Mouse (Mus musculus) embryonic facial prominence, embryonic 12.5 days (tissue): ENCODE measurements around the gene 1700020D05Rik. TPM values are rescaled to one million over a fixed set of nuclear protein-coding genes. Genes with fewer than 3 reads are reported as not detected.

ENCODE experiments used
- ATAC-seq: fragments of 200-750 bp; cut with Nextera tagmentation; 2 replicates; pipeline ENCODE4 v1.8.0; 2017; ENCODE audit not compliant: insufficient number of reproducible peaks, insufficient read depth, low FRiP score, low TSS enrichment
- H3K27ac ChIP-seq: fragments of 300-500 bp; sonication (generic); 2 replicates; pipeline ENCODE4 v1.5.1; 2016; ENCODE audit warnings: mild to moderate bottlenecking
- H3K27me3 ChIP-seq: fragments of 300-500 bp; sonication (generic); 2 replicates; pipeline ENCODE4 v1.6.1; 2016; ENCODE audit warnings: mild to moderate bottlenecking, moderate library complexity
- H3K36me3 ChIP-seq: fragments of 300-500 bp; sonication (generic); 2 replicates; pipeline ENCODE4 v1.6.1; 2016; ENCODE audit warnings: mild to moderate bottlenecking
- H3K4me1 ChIP-seq: fragments of 300-500 bp; sonication (generic); 2 replicates; pipeline ENCODE4 v1.6.1; 2016
- H3K4me2 ChIP-seq: fragments of 300-500 bp; sonication (generic); replicated peaks from 2 replicates; pipeline ENCODE4 v1.6.1; 2016; ENCODE audit warnings: mild to moderate bottlenecking, moderate library complexity
- H3K4me3 ChIP-seq: fragments of 300-500 bp; sonication (generic); 2 replicates; pipeline ENCODE4 v1.5.1; 2016; ENCODE audit warnings: mild to moderate bottlenecking
- H3K9ac ChIP-seq: fragments of 300-500 bp; sonication (generic); 2 replicates; pipeline ENCODE4 v1.6.1; 2016; ENCODE audit warnings: mild to moderate bottlenecking, moderate library complexity
- H3K9me3 ChIP-seq: fragments of 300-500 bp; sonication (generic); 2 replicates; pipeline ENCODE4 v1.6.1; 2016; ENCODE audit warnings: mild to moderate bottlenecking, moderate library complexity
- WGBS: fragments of 180-500 bp; shearing (Covaris S2); methylation state at CpG from one replicate; pipeline ENCODE4 v1.1.7; 2016; 5-methylcytosine and 5-hydroxymethylcytosine counted together
- polyA plus RNA-seq: library from polyadenylated mRNA; unstranded; fragments of >200 nt; fragmentation: Nextera tagmentation; extraction: Ambion mirVana; gene quantifications from 2 replicates; pipeline ENCODE4 v1.2.1, GENCODE M21; 2016

Gene 1700020D05Rik
- polyA plus RNA-seq, 1 experiment from 2014 or later: 0.15 TPM

DNA sequence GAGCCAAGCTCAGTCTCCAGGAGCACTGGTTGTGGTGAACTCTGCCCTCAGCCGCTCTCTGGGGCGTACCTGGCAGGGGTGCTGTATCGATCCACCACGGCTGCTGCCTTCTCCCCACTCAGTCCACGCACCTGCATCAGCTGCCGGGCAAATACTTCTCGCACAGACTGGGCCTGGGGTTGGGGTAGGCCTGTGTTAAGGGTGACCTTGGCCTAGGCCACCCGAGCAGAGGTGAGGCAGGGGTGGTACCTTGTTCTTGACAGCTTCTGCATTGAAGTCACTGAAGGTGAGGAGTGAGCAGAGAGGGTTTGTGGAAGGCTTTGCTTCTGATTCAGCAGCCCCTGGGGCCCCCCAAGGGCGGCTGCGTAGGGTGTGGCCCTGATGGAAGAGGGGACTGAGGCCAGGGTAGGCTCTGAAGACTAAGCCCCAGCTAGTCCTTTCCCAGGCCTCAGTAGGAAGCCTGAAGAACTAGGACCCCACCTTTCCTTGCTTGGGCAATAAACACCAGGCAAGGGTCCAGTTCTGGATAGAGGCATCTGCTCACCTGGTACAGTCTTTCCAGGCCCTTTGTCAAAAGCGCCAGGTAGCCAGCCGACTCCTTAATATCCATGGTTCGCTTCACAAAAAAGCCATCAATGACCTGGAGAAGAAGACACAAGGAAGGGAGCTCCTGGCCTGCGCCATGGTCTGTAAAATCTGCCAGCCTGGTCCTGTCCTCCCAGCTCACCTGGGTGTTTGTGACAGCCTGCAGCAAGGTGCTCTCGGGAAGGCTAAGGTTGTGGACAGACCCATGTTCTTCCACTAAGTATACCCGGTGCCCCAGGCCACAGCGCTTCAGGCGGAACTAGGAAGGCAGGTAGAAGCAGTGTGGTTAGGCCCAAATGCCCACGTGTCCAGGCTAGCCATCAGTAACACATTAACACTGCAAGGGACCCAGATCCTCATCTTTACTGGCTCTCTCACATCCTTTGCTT is 19.9 kb downstream of the 1700020D05Rik start:
- H3K4me3 ChIP-seq: no peak overlapping the region
- H3K36me3 ChIP-seq: peaks cover 73% of the 10 kb centered on the region
- H3K4me1 ChIP-seq: peaks cover 14% of the 10 kb centered on the region
- H3K27ac ChIP-seq: no peak overlapping the region
- H3K4me2 ChIP-seq: no peak overlapping the region
- H3K9me3 ChIP-seq: no peaks in the 10 kb centered on the region
- ATAC-seq: no peak
- WGBS: 92% methylated on average over 19 of the region's 19 CpGs
- H3K27me3 ChIP-seq: no peaks in the 10 kb centered on the region
- no peak overlapping the region for H3K9ac ChIP-seq

GRCm38 (mm10) chr19:5481398-5481797 is 22.2 kb downstream of the 1700020D05Rik start:
- 90% methylated on average over 10 of the region's 10 CpGs for WGBS
- Histone ChIP-seq H3K36me3 (peaks cover 87% of the 10 kb centered on the region), H3K27me3 (no peaks in the 10 kb centered on the region), H3K27ac (no peak overlapping the region), H3K9me3 (no peaks in the 10 kb centered on the region), H3K4me3 (no peak overlapping the region), H3K4me1 (peaks cover 2% of the 10 kb centered on the region; the same call in 1 of the 2 replicates), H3K4me2 (no peak overlapping the region), H3K9ac (no peak overlapping the region)
- no peak for ATAC-seq

GRCm38 (mm10) chr19:5480016-5480415 is 23.6 kb downstream of the 1700020D05Rik start:
- peaks cover 11% of the 10 kb centered on the region for H3K4me1 ChIP-seq
- no peaks in the 10 kb centered on the region for H3K27me3 ChIP-seq
- WGBS: 92% methylated on average over 10 of the region's 10 CpGs
- H3K9ac ChIP-seq: no peak overlapping the region
- no peak overlapping the region; the same call in 1 of the 2 replicates for H3K27ac ChIP-seq
- H3K9me3 ChIP-seq: no peaks in the 10 kb centered on the region
- no peak overlapping the region for H3K4me3 ChIP-seq
- H3K4me2 ChIP-seq: no peak overlapping the region
- no peak for ATAC-seq
- peaks cover 76% of the 10 kb centered on the region for H3K36me3 ChIP-seq

GRCm38 (mm10) chr19:5477668-5478300 is 25.8 kb downstream of the 1700020D05Rik start:
- no peaks in the 10 kb centered on the region for H3K9me3 ChIP-seq
- no peak overlapping the region for H3K27ac ChIP-seq
- no peak overlapping the region for H3K4me2 ChIP-seq
- WGBS: 92% methylated on average over 18 of the region's 18 CpGs
- no peak for ATAC-seq
- H3K9ac ChIP-seq: no peak overlapping the region
- no peak overlapping the region for H3K4me3 ChIP-seq
- no peaks in the 10 kb centered on the region for H3K27me3 ChIP-seq
- peaks cover 15% of the 10 kb centered on the region for H3K4me1 ChIP-seq
- H3K36me3 ChIP-seq: peaks cover 54% of the 10 kb centered on the region

- no peak for ATAC-seq
- Histone ChIP-seq H3K9ac (no peak overlapping the region), H3K9me3 (no peaks in the 10 kb centered on the region), H3K4me1 (peaks cover 15% of the 10 kb centered on the region), H3K36me3 (peaks cover 47% of the 10 kb centered on the region), H3K4me2 (no peak overlapping the region), H3K27ac (no peak overlapping the region), H3K4me3 (no peak overlapping the region), H3K27me3 (no peaks in the 10 kb centered on the region)
- 87% methylated on average over 10 of the region's 10 CpGs for WGBS
Observed at GRCm38 (mm10) chr19:5477004-5477667, 26.5 kb downstream of the 1700020D05Rik start.

DNA sequence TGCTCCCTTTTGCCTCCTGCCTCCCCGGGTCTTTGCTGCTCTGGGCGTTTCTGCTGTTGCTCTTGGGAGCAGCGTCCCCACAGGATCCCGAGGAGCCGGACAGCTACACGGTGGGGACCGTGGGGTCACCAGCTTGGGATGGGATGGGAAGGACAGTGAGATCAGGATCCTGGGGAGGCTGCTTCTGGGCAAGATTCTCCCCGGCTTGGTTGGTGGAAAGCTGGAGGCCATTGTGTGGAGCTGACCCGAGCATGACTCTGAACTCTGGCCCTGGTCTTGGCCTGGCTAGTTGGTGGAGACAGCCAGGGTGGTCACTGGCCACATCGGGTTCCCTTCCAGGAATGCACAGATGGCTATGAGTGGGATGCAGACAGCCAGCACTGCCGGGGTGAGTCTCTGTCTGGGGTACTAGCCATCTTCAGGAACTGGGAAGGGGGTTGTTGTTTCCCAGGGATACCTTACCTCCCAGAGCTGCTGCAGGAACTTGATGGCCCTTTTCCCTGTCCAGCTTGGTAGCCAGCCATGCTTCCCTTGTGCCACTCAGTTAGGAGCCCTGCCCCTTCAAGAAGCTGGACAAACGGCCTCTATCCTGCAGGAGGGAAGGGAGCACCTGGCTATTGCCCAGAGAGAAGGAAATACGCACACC is 28.4 kb downstream of the 1700020D05Rik start:
- peak overlapping the region; percentile 91 for H3K9ac ChIP-seq
- H3K27me3 ChIP-seq: no peaks in the 10 kb centered on the region
- WGBS: 16% methylated on average over 13 of the region's 13 CpGs
- peaks cover 28% of the 10 kb centered on the region for H3K36me3 ChIP-seq
- peak overlapping the region; percentile 87 for H3K4me2 ChIP-seq
- H3K27ac ChIP-seq: peak overlapping the region; percentile 92
- peak; percentile 17; the same call in 1 of the 2 replicates for ATAC-seq
- H3K4me3 ChIP-seq: peak overlapping the region; percentile 69
- H3K4me1 ChIP-seq: peaks cover 15% of the 10 kb centered on the region
- H3K9me3 ChIP-seq: no peaks in the 10 kb centered on the region

- no peaks in the 10 kb centered on the region for H3K9me3 ChIP-seq
- H3K4me2 ChIP-seq: peak overlapping the region; percentile 87
- peak overlapping the region; percentile 69 for H3K4me3 ChIP-seq
- H3K27me3 ChIP-seq: no peaks in the 10 kb centered on the region; the same call in 1 of the 2 replicates
- peak; percentile 72 for ATAC-seq
- peak overlapping the region; percentile 91 for H3K9ac ChIP-seq
- peaks cover 23% of the 10 kb centered on the region for H3K36me3 ChIP-seq
- H3K27ac ChIP-seq: peak overlapping the region; percentile 92
- under 1% methylated on average over 39 of the region's 68 CpGs for WGBS
- H3K4me1 ChIP-seq: peaks cover 15% of the 10 kb centered on the region
Observed at GRCm38 (mm10) chr19:5474281-5475068, 29.1 kb downstream of the 1700020D05Rik start.

DNA sequence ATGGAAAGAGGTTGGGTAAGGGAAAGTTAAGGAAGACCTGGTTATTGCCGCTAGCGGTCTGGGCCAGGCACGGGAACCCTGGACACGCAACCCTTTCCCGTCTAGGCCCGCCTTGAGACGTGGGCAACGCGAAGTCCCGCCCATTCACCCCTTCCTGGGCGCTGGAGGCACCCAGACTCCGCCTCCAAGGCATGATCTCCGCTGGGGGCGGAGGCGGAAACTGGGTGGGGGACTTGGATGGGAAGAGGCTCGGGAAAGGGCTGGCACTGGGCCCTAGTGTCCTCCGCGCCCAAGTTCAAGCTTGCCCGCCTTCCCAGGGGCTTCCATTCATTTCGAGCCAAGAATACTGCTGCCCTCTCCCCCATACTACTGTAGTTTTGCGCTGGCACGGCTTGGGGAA is 29.9 kb downstream of the 1700020D05Rik start, which contains the start of gene Efemp2:
Gene Efemp2, plus strand, starts transcription at position 235 of the 400 bp plus-strand sequence.
- H3K4me3 ChIP-seq: peak within 1 kb of the TSS; percentile 69
- H3K4me1 ChIP-seq: peaks cover 15% of the 10 kb centered on the region
- H3K36me3 ChIP-seq: peaks cover 17% of the 10 kb centered on the region
- H3K9ac ChIP-seq: peak within 1 kb of the TSS; percentile 91
- H3K27ac ChIP-seq: peak within 1 kb of the TSS; percentile 92
- ATAC-seq: peak; percentile 35; the same call in 1 of the 2 replicates
- no peaks in the 10 kb centered on the region; the same call in 1 of the 2 replicates for H3K27me3 ChIP-seq
- no peaks in the 10 kb centered on the region for H3K9me3 ChIP-seq
- H3K4me2 ChIP-seq: peak within 1 kb of the TSS; percentile 87
- 1% methylated on average over 22 of the region's 22 CpGs for WGBS

GRCm38 (mm10) chr19:5472857-5473256 is 30.7 kb downstream of the 1700020D05Rik start:
- Histone ChIP-seq H3K4me1 (peaks cover 15% of the 10 kb centered on the region), H3K9ac (no peak overlapping the region), H3K36me3 (peaks cover 11% of the 10 kb centered on the region), H3K4me2 (peak overlapping the region; percentile 87; the same call in 1 of the 2 replicates), H3K27ac (no peak overlapping the region), H3K4me3 (no peak overlapping the region; the same call in 1 of the 2 replicates), H3K27me3 (no peaks in the 10 kb centered on the region; the same call in 1 of the 2 replicates), H3K9me3 (no peaks in the 10 kb centered on the region)
- WGBS: 82% methylated on average over 3 of the region's 3 CpGs
- ATAC-seq: no peak

DNA sequence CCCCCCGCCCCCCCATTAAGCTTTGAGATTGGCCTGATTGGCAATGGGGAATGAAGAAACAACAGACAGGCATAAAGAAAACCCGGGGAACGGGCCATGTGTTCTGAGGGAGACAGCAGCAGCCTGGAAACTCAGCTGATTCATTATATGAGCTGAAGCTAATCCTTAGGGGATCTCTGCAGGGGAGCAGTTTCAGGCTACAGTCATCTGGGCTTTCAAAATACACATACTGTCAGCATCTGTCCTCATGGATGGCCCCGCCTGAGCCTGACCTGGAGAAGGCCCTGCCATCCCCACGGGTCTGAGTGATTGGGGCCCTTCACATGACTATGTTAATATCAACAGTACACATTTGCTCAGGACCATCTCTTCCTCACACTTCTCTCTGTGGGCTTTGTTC is 31.7 kb downstream of the 1700020D05Rik start:
- Histone ChIP-seq H3K4me1 (peaks cover 15% of the 10 kb centered on the region), H3K36me3 (peaks cover 14% of the 10 kb centered on the region), H3K4me3 (no peak overlapping the region), H3K9me3 (no peaks in the 10 kb centered on the region), H3K4me2 (no peak overlapping the region), H3K27ac (no peak overlapping the region), H3K9ac (no peak overlapping the region), H3K27me3 (no peaks in the 10 kb centered on the region; the same call in 1 of the 2 replicates)
- ATAC-seq: no peak
- 40% methylated on average over 5 of the region's 5 CpGs for WGBS
